Mouse (Mus musculus): Measurements from ENCODE around the gene Ddx54. TPM values are rescaled to one million over a fixed set of nuclear protein-coding genes. Genes with fewer than 3 reads are reported as not detected.

The Ddx54 gene
- polyA plus RNA-seq, 1 experiment from 2014 or later: 27.1 TPM

DNA sequence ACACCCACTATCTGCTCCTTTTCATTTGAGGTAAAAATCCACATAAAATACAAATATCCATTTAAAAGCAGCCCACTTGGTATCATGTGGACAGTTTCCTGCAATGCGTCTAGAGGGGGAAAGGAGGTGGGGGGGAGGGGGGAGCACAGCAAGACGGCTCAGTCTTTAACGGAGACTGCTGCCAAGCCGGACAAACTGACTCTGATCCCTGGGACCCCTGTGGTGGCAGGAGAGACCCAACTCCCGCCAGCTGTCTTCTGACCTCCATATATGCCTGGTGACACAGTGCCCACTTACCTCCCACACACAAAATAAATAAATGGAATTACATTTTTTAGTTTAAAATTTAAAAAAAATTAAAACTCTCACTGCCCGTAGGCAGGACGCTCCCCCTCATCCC is 9.0 kb upstream of the Ddx54 start:
- WGBS: 72% methylated on average over 7 of the region's 7 CpGs
- ATAC-seq (ENCODE audit: insufficient number of reproducible peaks, insufficient read depth, low FRiP score, low read depth): no peak
- Histone ChIP-seq H3K9me3 (ENCODE audit: control insufficient read depth, low read depth, low read length) (no peaks in the 10 kb centered on the region), H3K27me3 (ENCODE audit: control insufficient read depth, insufficient read depth, low read length) (no peaks in the 10 kb centered on the region), H3K4me2 (replicated peaks; ENCODE audit: low read depth, low read length) (no peak overlapping the region), H3K4me3 (ENCODE audit: low read depth, low read length) (no peak overlapping the region), H3K4me1 (ENCODE audit: control insufficient read depth, insufficient read depth, low read length) (no peaks in the 10 kb centered on the region; the same call in 1 of the 2 replicates), H3K27ac (ENCODE audit: low read length) (no peak overlapping the region), H3K9ac (replicated peaks; ENCODE audit: low read depth, low read length) (no peak overlapping the region), H3K36me3 (ENCODE audit: control insufficient read depth, insufficient read depth, low read length) (no peaks in the 10 kb centered on the region)

DNA sequence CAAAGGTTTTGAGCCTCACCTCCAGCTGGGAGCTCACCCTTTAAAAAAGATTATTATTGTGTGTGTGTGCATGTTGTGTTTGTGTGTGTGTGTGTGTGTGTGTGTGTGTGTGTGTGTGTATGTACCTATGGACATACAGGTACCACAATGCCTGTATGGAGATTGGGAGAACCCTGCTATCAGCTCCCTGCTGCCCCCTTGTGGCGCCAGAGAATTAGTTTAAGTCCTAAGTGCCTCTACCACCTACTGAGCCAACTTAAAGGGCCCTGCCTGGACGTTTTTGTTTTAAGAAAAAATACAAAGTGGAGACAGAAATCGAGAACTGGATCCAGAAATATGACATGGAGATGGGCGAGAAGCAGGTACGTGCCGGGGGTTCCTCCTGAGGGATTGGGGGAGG is 7.7 kb upstream of the Ddx54 start:
- H3K4me1 ChIP-seq (ENCODE audit: control insufficient read depth, insufficient read depth, low read length): no peaks in the 10 kb centered on the region; the same call in 1 of the 2 replicates
- H3K27ac ChIP-seq (ENCODE audit: low read length): no peak overlapping the region
- 0 out of 2 replicates have a peak overlapping the region, but pooled peaks have one; percentile 21 for H3K9ac ChIP-seq (replicated peaks; ENCODE audit: low read depth, low read length)
- peak overlapping the region; percentile 51 for H3K4me2 ChIP-seq (replicated peaks; ENCODE audit: low read depth, low read length)
- WGBS: 2% methylated on average over 6 of the region's 6 CpGs
- H3K4me3 ChIP-seq (ENCODE audit: low read depth, low read length): peak overlapping the region; percentile 24; the same call in 1 of the 2 replicates
- H3K27me3 ChIP-seq (ENCODE audit: control insufficient read depth, insufficient read depth, low read length): no peaks in the 10 kb centered on the region
- H3K36me3 ChIP-seq (ENCODE audit: control insufficient read depth, insufficient read depth, low read length): no peaks in the 10 kb centered on the region
- no peak for ATAC-seq (ENCODE audit: insufficient number of reproducible peaks, insufficient read depth, low FRiP score, low read depth)
- H3K9me3 ChIP-seq (ENCODE audit: control insufficient read depth, low read depth, low read length): no peaks in the 10 kb centered on the region

- peak overlapping the region; percentile 51 for H3K4me2 ChIP-seq (replicated peaks; ENCODE audit: low read depth, low read length)
- H3K4me1 ChIP-seq (ENCODE audit: control insufficient read depth, insufficient read depth, low read length): no peaks in the 10 kb centered on the region; the same call in 1 of the 2 replicates
- no peaks in the 10 kb centered on the region for H3K9me3 ChIP-seq (ENCODE audit: control insufficient read depth, low read depth, low read length)
- WGBS: 1% methylated on average over 10 of the region's 10 CpGs
- H3K36me3 ChIP-seq (ENCODE audit: control insufficient read depth, insufficient read depth, low read length): no peaks in the 10 kb centered on the region
- peak overlapping the region; percentile 24 for H3K4me3 ChIP-seq (ENCODE audit: low read depth, low read length)
- ATAC-seq (ENCODE audit: insufficient number of reproducible peaks, insufficient read depth, low FRiP score, low read depth): peak; percentile 30; the same call in 1 of the 2 replicates
- no peak overlapping the region for H3K27ac ChIP-seq (ENCODE audit: low read length)
- no peaks in the 10 kb centered on the region for H3K27me3 ChIP-seq (ENCODE audit: control insufficient read depth, insufficient read depth, low read length)
- 0 out of 2 replicates have a peak overlapping the region, but pooled peaks have one; percentile 21 for H3K9ac ChIP-seq (replicated peaks; ENCODE audit: low read depth, low read length)
These were observed 7.3 kb upstream of the Ddx54 start for GRCm38 (mm10) chr5:120605241-120605661.

DNA sequence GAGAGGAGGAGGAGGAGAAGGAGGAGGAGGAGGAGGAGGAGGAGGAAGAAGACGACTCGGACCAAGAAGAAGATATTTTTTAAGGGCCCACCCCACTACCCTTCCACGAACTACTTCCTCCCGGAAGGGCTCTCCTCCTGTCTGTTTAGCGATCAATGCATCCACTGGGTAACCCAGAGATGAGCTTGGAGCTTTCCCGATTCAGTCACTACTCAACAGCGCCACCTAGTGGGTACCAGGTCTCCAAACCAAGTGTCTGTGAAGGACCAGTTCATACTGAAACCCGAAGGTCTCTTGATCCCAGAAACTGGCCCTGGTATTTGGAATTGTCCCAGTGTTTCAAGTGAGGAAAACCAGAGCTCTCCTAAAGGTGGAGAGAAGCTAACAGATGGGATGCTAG is 6.9 kb upstream of the Ddx54 start:
- H3K4me3 ChIP-seq (ENCODE audit: low read depth, low read length): peak overlapping the region; percentile 24
- ATAC-seq (ENCODE audit: insufficient number of reproducible peaks, insufficient read depth, low FRiP score, low read depth): peak; percentile 60; the same call in 1 of the 2 replicates
- no peaks in the 10 kb centered on the region for H3K36me3 ChIP-seq (ENCODE audit: control insufficient read depth, insufficient read depth, low read length)
- no peaks in the 10 kb centered on the region; the same call in 1 of the 2 replicates for H3K4me1 ChIP-seq (ENCODE audit: control insufficient read depth, insufficient read depth, low read length)
- no peak overlapping the region for H3K27ac ChIP-seq (ENCODE audit: low read length)
- no peaks in the 10 kb centered on the region for H3K9me3 ChIP-seq (ENCODE audit: control insufficient read depth, low read depth, low read length)
- no peak overlapping the region for H3K9ac ChIP-seq (replicated peaks; ENCODE audit: low read depth, low read length)
- WGBS: under 1% methylated on average over 8 of the region's 8 CpGs
- H3K27me3 ChIP-seq (ENCODE audit: control insufficient read depth, insufficient read depth, low read length): no peaks in the 10 kb centered on the region
- H3K4me2 ChIP-seq (replicated peaks; ENCODE audit: low read depth, low read length): peak overlapping the region; percentile 51

DNA sequence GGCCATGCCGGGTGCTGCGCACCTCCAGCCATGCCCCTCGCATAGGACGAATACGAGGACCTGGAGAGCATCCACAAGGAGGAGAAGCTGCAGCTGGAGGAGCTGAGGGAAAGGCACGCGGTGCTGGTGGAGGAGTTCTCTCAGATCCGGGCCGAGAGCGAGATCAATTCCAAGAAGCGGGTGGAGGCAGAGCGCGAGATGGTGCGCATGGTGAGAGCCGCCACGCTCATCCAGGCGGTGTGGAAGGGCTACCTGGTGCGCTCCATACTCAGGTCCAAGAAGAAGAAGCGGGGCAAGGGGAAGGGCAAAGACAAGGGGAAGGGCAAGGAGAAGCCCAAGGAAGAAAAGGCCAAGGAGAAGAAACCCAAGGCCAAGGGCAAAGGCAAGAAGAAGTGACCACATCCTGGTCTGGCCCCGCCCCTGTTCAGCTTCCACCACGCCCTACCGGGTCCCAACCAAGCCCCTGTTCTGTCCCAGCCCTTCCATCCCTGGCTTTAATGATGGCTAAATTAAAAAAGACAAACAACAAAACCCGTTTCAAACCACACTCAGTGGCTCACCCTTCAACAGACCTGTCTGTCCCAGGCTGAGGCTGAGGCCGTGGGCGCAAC is 5.8 kb upstream of the Ddx54 start:
- Histone ChIP-seq H3K4me1 (ENCODE audit: control insufficient read depth, insufficient read depth, low read length) (peaks cover 6% of the 10 kb centered on the region), H3K4me3 (ENCODE audit: low read depth, low read length) (no peak overlapping the region), H3K27me3 (ENCODE audit: control insufficient read depth, insufficient read depth, low read length) (no peaks in the 10 kb centered on the region), H3K9me3 (ENCODE audit: control insufficient read depth, low read depth, low read length) (no peaks in the 10 kb centered on the region), H3K4me2 (replicated peaks; ENCODE audit: low read depth, low read length) (no peak overlapping the region), H3K36me3 (ENCODE audit: control insufficient read depth, insufficient read depth, low read length) (no peaks in the 10 kb centered on the region), H3K9ac (replicated peaks; ENCODE audit: low read depth, low read length) (no peak overlapping the region), H3K27ac (ENCODE audit: low read length) (no peak overlapping the region)
- WGBS: 69% methylated on average over 25 of the region's 25 CpGs
- no peak for ATAC-seq (ENCODE audit: insufficient number of reproducible peaks, insufficient read depth, low FRiP score, low read depth)

DNA sequence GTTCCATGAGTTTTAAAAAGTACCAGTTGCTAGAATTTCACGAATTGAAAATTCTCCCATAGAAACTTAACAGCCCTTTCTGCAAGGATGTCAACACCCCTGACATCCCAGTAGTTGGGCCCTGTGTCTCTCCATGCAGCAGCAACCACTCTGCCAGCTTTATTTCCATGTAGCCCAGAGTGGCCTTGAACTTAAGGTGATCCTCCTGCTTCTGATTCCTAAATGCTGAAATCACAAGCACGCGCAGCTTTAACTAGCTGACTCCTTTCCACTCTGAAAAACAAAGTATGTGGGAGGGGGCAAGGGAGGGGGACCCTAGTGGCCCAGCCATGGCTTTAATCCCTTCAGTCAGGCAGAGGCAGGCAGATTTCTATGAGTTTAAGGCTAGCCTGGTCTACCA is 5.2 kb upstream of the Ddx54 start:
- ATAC-seq (ENCODE audit: insufficient number of reproducible peaks, insufficient read depth, low FRiP score, low read depth): no peak
- peaks cover 8% of the 10 kb centered on the region for H3K4me1 ChIP-seq (ENCODE audit: control insufficient read depth, insufficient read depth, low read length)
- no peaks in the 10 kb centered on the region for H3K36me3 ChIP-seq (ENCODE audit: control insufficient read depth, insufficient read depth, low read length)
- no peaks in the 10 kb centered on the region for H3K27me3 ChIP-seq (ENCODE audit: control insufficient read depth, insufficient read depth, low read length)
- H3K4me3 ChIP-seq (ENCODE audit: low read depth, low read length): no peak overlapping the region
- no peak overlapping the region for H3K4me2 ChIP-seq (replicated peaks; ENCODE audit: low read depth, low read length)
- WGBS: 77% methylated on average over 3 of the region's 3 CpGs
- no peak overlapping the region for H3K9ac ChIP-seq (replicated peaks; ENCODE audit: low read depth, low read length)
- no peak overlapping the region for H3K27ac ChIP-seq (ENCODE audit: low read length)
- H3K9me3 ChIP-seq (ENCODE audit: control insufficient read depth, low read depth, low read length): no peaks in the 10 kb centered on the region

GRCm38 (mm10) chr5:120609246-120609775 is 3.2 kb upstream of the Ddx54 start:
- Histone ChIP-seq H3K36me3 (ENCODE audit: control insufficient read depth, insufficient read depth, low read length) (no peaks in the 10 kb centered on the region), H3K4me3 (ENCODE audit: low read depth, low read length) (no peak overlapping the region), H3K9me3 (ENCODE audit: control insufficient read depth, low read depth, low read length) (no peaks in the 10 kb centered on the region), H3K27ac (ENCODE audit: low read length) (no peak overlapping the region), H3K4me2 (replicated peaks; ENCODE audit: low read depth, low read length) (no peak overlapping the region), H3K27me3 (ENCODE audit: control insufficient read depth, insufficient read depth, low read length) (no peaks in the 10 kb centered on the region), H3K9ac (replicated peaks; ENCODE audit: low read depth, low read length) (no peak overlapping the region), H3K4me1 (ENCODE audit: control insufficient read depth, insufficient read depth, low read length) (peaks cover 12% of the 10 kb centered on the region)
- ATAC-seq (ENCODE audit: insufficient number of reproducible peaks, insufficient read depth, low FRiP score, low read depth): no peak
- WGBS: 82% methylated on average over 16 of the region's 16 CpGs

DNA sequence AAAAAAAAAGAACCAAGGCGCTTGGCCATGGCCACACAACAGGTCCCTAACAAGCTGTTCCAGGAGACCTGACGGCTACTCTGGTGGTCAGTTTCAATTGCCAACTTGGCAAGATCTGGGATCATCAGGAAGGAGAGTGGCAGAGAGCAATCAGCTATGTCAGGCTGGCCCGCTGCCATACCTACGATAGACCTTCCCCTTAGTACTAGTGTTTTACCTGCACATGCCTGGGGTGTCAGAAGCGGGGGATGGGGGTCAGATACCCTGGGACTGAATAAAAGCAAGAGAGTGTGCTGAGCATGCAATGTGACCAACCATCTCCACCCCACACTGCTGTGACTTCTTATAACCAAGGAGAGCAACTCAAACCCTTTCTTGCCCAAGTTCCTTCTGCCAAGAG is 1.6 kb upstream of the Ddx54 start:
- no peaks in the 10 kb centered on the region for H3K9me3 ChIP-seq (ENCODE audit: control insufficient read depth, low read depth, low read length)
- no peaks in the 10 kb centered on the region for H3K27me3 ChIP-seq (ENCODE audit: control insufficient read depth, insufficient read depth, low read length)
- H3K4me2 ChIP-seq (replicated peaks; ENCODE audit: low read depth, low read length): peak overlapping the region; percentile 83; the same call in 1 of the 2 replicates
- 87% methylated on average over 5 of the region's 5 CpGs for WGBS
- 0 out of 2 replicates have a peak overlapping the region, but pooled peaks have one; percentile 57 for H3K4me3 ChIP-seq (ENCODE audit: low read depth, low read length)
- ATAC-seq (ENCODE audit: insufficient number of reproducible peaks, insufficient read depth, low FRiP score, low read depth): no peak
- H3K4me1 ChIP-seq (ENCODE audit: control insufficient read depth, insufficient read depth, low read length): peaks cover 12% of the 10 kb centered on the region
- H3K36me3 ChIP-seq (ENCODE audit: control insufficient read depth, insufficient read depth, low read length): no peaks in the 10 kb centered on the region
- no peak overlapping the region for H3K27ac ChIP-seq (ENCODE audit: low read length)
- no peak overlapping the region for H3K9ac ChIP-seq (replicated peaks; ENCODE audit: low read depth, low read length)

Measured in stomach, embryonic 14.5 days (tissue).